Mouse (Mus musculus): ENCODE measurements around the gene Mtnr1b. TPM values are rescaled to one million over a fixed set of nuclear protein-coding genes. Genes with fewer than 3 reads are reported as not detected.

Mtnr1b gene
- not detected in 2 replicates for polyA plus RNA-seq (2014; fragmentation: Nextera tagmentation; extraction: Ambion mirVana)

GRCm38 (mm10) chr9:15874506-15875160 lies at the start of gene Mtnr1b:
Gene Mtnr1b, minus strand, starts transcription at chr9:15874556.
- H3K4me1 ChIP-seq (ENCODE audit: control insufficient read depth, insufficient read depth, low read length), result no peaks in the 10 kb centered on the region
- no peak for ATAC-seq (ENCODE audit: low read depth)
- H3K4me3 ChIP-seq (ENCODE audit: low read depth, low read length), result no peak within 1 kb of the TSS
- H3K9ac ChIP-seq (replicated peaks; ENCODE audit: low read depth, low read length), result no peak within 1 kb of the TSS
- no peak within 1 kb of the TSS for H3K4me2 ChIP-seq (ENCODE audit: low read depth, low read length)
- H3K27me3 ChIP-seq (ENCODE audit: control insufficient read depth, insufficient read depth, low read length), result no peaks in the 10 kb centered on the region
- WGBS, result 51% methylated on average over 19 of the region's 19 CpGs
- H3K9me3 ChIP-seq (ENCODE audit: control insufficient read depth, low read length), result no peaks in the 10 kb centered on the region
- H3K36me3 ChIP-seq (ENCODE audit: control insufficient read depth, insufficient read depth, low read length), result no peaks in the 10 kb centered on the region
- H3K27ac ChIP-seq (ENCODE audit: low read depth, low read length), result no peak within 1 kb of the TSS

- Histone ChIP-seq H3K9me3 (ENCODE audit: control insufficient read depth, low read length) (no peaks in the 10 kb centered on the region), H3K27me3 (ENCODE audit: control insufficient read depth, insufficient read depth, low read length) (no peaks in the 10 kb centered on the region), H3K36me3 (ENCODE audit: control insufficient read depth, insufficient read depth, low read length) (0 out of 2 replicates have a peak, but pooled peaks cover 5% of the 10 kb centered on the region), H3K27ac (ENCODE audit: low read depth, low read length) (no peak overlapping the region), H3K4me3 (ENCODE audit: low read depth, low read length) (no peak overlapping the region), H3K4me1 (ENCODE audit: control insufficient read depth, insufficient read depth, low read length) (no peaks in the 10 kb centered on the region), H3K4me2 (ENCODE audit: low read depth, low read length) (no peak overlapping the region), H3K9ac (replicated peaks; ENCODE audit: low read depth, low read length) (no peak overlapping the region)
- 73% methylated on average over 4 of the region's 4 CpGs for WGBS
- no peak for ATAC-seq (ENCODE audit: low read depth)
These were observed 45.9 kb upstream of the Mtnr1b start for GRCm38 (mm10) chr9:15920271-15920670.

GRCm38 (mm10) chr9:15919373-15920005 lies 45.1 kb upstream of the Mtnr1b start:
- H3K27ac ChIP-seq (ENCODE audit: low read depth, low read length), result no peak overlapping the region
- no peaks in the 10 kb centered on the region for H3K27me3 ChIP-seq (ENCODE audit: control insufficient read depth, insufficient read depth, low read length)
- no peak overlapping the region for H3K4me2 ChIP-seq (ENCODE audit: low read depth, low read length)
- ATAC-seq (ENCODE audit: low read depth), result no peak
- H3K9me3 ChIP-seq (ENCODE audit: control insufficient read depth, low read length), result no peaks in the 10 kb centered on the region
- WGBS, result 37% methylated on average over 5 of the region's 5 CpGs
- no peaks in the 10 kb centered on the region for H3K4me1 ChIP-seq (ENCODE audit: control insufficient read depth, insufficient read depth, low read length)
- H3K9ac ChIP-seq (replicated peaks; ENCODE audit: low read depth, low read length), result no peak overlapping the region
- 0 out of 2 replicates have a peak, but pooled peaks cover 5% of the 10 kb centered on the region for H3K36me3 ChIP-seq (ENCODE audit: control insufficient read depth, insufficient read depth, low read length)
- no peak overlapping the region for H3K4me3 ChIP-seq (ENCODE audit: low read depth, low read length)

- H3K27ac ChIP-seq (ENCODE audit: low read depth, low read length), result no peak overlapping the region
- H3K9ac ChIP-seq (replicated peaks; ENCODE audit: low read depth, low read length), result no peak overlapping the region
- no peaks in the 10 kb centered on the region for H3K4me1 ChIP-seq (ENCODE audit: control insufficient read depth, insufficient read depth, low read length)
- 0 out of 2 replicates have a peak, but pooled peaks cover 5% of the 10 kb centered on the region for H3K36me3 ChIP-seq (ENCODE audit: control insufficient read depth, insufficient read depth, low read length)
- H3K4me2 ChIP-seq (ENCODE audit: low read depth, low read length), result no peak overlapping the region
- H3K9me3 ChIP-seq (ENCODE audit: control insufficient read depth, low read length), result no peaks in the 10 kb centered on the region
- no peak for ATAC-seq (ENCODE audit: low read depth)
- H3K27me3 ChIP-seq (ENCODE audit: control insufficient read depth, insufficient read depth, low read length), result no peaks in the 10 kb centered on the region
- no peak overlapping the region for H3K4me3 ChIP-seq (ENCODE audit: low read depth, low read length)
These were observed 42.2 kb upstream of the Mtnr1b start for GRCm38 (mm10) chr9:15916600-15916999.

GRCm38 (mm10) chr9:15912735-15913134 lies 38.4 kb upstream of the Mtnr1b start:
- H3K4me1 ChIP-seq (ENCODE audit: control insufficient read depth, insufficient read depth, low read length), result no peaks in the 10 kb centered on the region
- 0 out of 2 replicates have a peak, but pooled peaks cover 5% of the 10 kb centered on the region for H3K36me3 ChIP-seq (ENCODE audit: control insufficient read depth, insufficient read depth, low read length)
- 38% methylated on average over 1 of the region's 1 CpGs for WGBS
- no peak overlapping the region for H3K9ac ChIP-seq (replicated peaks; ENCODE audit: low read depth, low read length)
- no peak overlapping the region for H3K27ac ChIP-seq (ENCODE audit: low read depth, low read length)
- H3K27me3 ChIP-seq (ENCODE audit: control insufficient read depth, insufficient read depth, low read length), result no peaks in the 10 kb centered on the region
- no peak for ATAC-seq (ENCODE audit: low read depth)
- H3K9me3 ChIP-seq (ENCODE audit: control insufficient read depth, low read length), result no peaks in the 10 kb centered on the region
- no peak overlapping the region for H3K4me3 ChIP-seq (ENCODE audit: low read depth, low read length)
- H3K4me2 ChIP-seq (ENCODE audit: low read depth, low read length), result no peak overlapping the region

GRCm38 (mm10) chr9:15909397-15910113 lies 35.2 kb upstream of the Mtnr1b start:
- no peaks in the 10 kb centered on the region for H3K27me3 ChIP-seq (ENCODE audit: control insufficient read depth, insufficient read depth, low read length)
- no peak overlapping the region for H3K9ac ChIP-seq (replicated peaks; ENCODE audit: low read depth, low read length)
- ATAC-seq (ENCODE audit: low read depth), result no peak
- H3K36me3 ChIP-seq (ENCODE audit: control insufficient read depth, insufficient read depth, low read length), result no peaks in the 10 kb centered on the region
- no peak overlapping the region for H3K27ac ChIP-seq (ENCODE audit: low read depth, low read length)
- no peaks in the 10 kb centered on the region for H3K4me1 ChIP-seq (ENCODE audit: control insufficient read depth, insufficient read depth, low read length)
- H3K4me3 ChIP-seq (ENCODE audit: low read depth, low read length), result no peak overlapping the region
- H3K9me3 ChIP-seq (ENCODE audit: control insufficient read depth, low read length), result no peaks in the 10 kb centered on the region
- H3K4me2 ChIP-seq (ENCODE audit: low read depth, low read length), result no peak overlapping the region
- WGBS, result 70% methylated on average over 2 of the region's 2 CpGs

GRCm38 (mm10) chr9:15903948-15904750 lies 29.8 kb upstream of the Mtnr1b start:
- Histone ChIP-seq H3K4me2 (ENCODE audit: low read depth, low read length) (no peak overlapping the region), H3K4me3 (ENCODE audit: low read depth, low read length) (no peak overlapping the region), H3K9me3 (ENCODE audit: control insufficient read depth, low read length) (no peaks in the 10 kb centered on the region), H3K4me1 (ENCODE audit: control insufficient read depth, insufficient read depth, low read length) (peaks cover 4% of the 10 kb centered on the region; the same call in 1 of the 2 replicates), H3K27me3 (ENCODE audit: control insufficient read depth, insufficient read depth, low read length) (no peaks in the 10 kb centered on the region), H3K36me3 (ENCODE audit: control insufficient read depth, insufficient read depth, low read length) (no peaks in the 10 kb centered on the region), H3K9ac (replicated peaks; ENCODE audit: low read depth, low read length) (no peak overlapping the region), H3K27ac (ENCODE audit: low read depth, low read length) (no peak overlapping the region)
- 24% methylated on average over 9 of the region's 9 CpGs for WGBS
- ATAC-seq (ENCODE audit: low read depth), result 0 out of 2 replicates have a peak, but pooled peaks have one; percentile 41

- peak; percentile 38; the same call in 1 of the 2 replicates for ATAC-seq (ENCODE audit: low read depth)
- H3K4me1 ChIP-seq (ENCODE audit: control insufficient read depth, insufficient read depth, low read length), result no peaks in the 10 kb centered on the region
- no peak overlapping the region for H3K4me2 ChIP-seq (ENCODE audit: low read depth, low read length)
- H3K9ac ChIP-seq (replicated peaks; ENCODE audit: low read depth, low read length), result no peak overlapping the region
- H3K9me3 ChIP-seq (ENCODE audit: control insufficient read depth, low read length), result no peaks in the 10 kb centered on the region
- H3K27ac ChIP-seq (ENCODE audit: low read depth, low read length), result no peak overlapping the region
- 25% methylated on average over 2 of the region's 2 CpGs for WGBS
- H3K4me3 ChIP-seq (ENCODE audit: low read depth, low read length), result no peak overlapping the region
- no peaks in the 10 kb centered on the region for H3K27me3 ChIP-seq (ENCODE audit: control insufficient read depth, insufficient read depth, low read length)
- no peaks in the 10 kb centered on the region for H3K36me3 ChIP-seq (ENCODE audit: control insufficient read depth, insufficient read depth, low read length)
These were observed 23.8 kb upstream of the Mtnr1b start for GRCm38 (mm10) chr9:15898112-15898511.
